Mouse (Mus musculus) liver, embryonic 11.5 days (tissue): Measurements from ENCODE around the gene Dact2. TPM values are rescaled to one million over a fixed set of nuclear protein-coding genes. Genes with fewer than 3 reads are reported as not detected.

Experiments used
- ATAC-seq: fragments of 200-750 bp; cut with Nextera tagmentation; replicated peaks from 2 replicates; pipeline ENCODE4 v1.8.0; 2017; ENCODE audit warnings: moderate number of reproducible peaks, mild to moderate bottlenecking, moderate TSS enrichment, moderate library complexity; ENCODE audit not compliant: low FRiP score
- DNase-seq: peaks from one replicate; pipeline ENCODE4 v3.0.0-alpha.2; 2017; ENCODE audit warnings: low spot score
- H3K27ac ChIP-seq: fragments of 300-500 bp; sonication (generic); 2 replicates; pipeline ENCODE4 v1.5.1; 2014; ENCODE audit warnings: mild to moderate bottlenecking, low read depth, low read length, control low read depth
- H3K27me3 ChIP-seq: fragments of 300-500 bp; sonication (generic); replicated peaks from 2 replicates; pipeline ENCODE4 v1.6.1; 2014; ENCODE audit warnings: low read length, mixed read lengths; ENCODE audit not compliant: control insufficient read depth, insufficient read depth
- H3K36me3 ChIP-seq: fragments of 300-500 bp; sonication (generic); 2 replicates; pipeline ENCODE4 v1.6.1; 2014; ENCODE audit warnings: mild to moderate bottlenecking, low read length, moderate library complexity, mixed read lengths; ENCODE audit not compliant: control insufficient read depth, insufficient read depth
- H3K4me1 ChIP-seq: fragments of 300-500 bp; sonication (generic); replicated peaks from 2 replicates; pipeline ENCODE4 v1.6.1; 2014; ENCODE audit warnings: low read length, mixed read lengths; ENCODE audit not compliant: control insufficient read depth, insufficient read depth
- H3K4me2 ChIP-seq: fragments of 300-500 bp; sonication (generic); 2 replicates; pipeline ENCODE4 v1.6.1; 2014; ENCODE audit warnings: mild to moderate bottlenecking, control low read depth, moderate library complexity
- H3K4me3 ChIP-seq: fragments of 300-500 bp; sonication (generic); 2 replicates; pipeline ENCODE4 v1.5.1; 2014; ENCODE audit warnings: low read depth, low read length, control low read depth
- H3K9ac ChIP-seq: fragments of 300-500 bp; sonication (generic); 2 replicates; pipeline ENCODE4 v1.6.1; 2014; ENCODE audit warnings: low read depth, low read length, control low read depth
- H3K9me3 ChIP-seq: fragments of 300-500 bp; sonication (generic); 2 replicates; pipeline ENCODE4 v1.6.1; 2016; ENCODE audit warnings: low read length, inconsistent platforms, mixed read lengths; ENCODE audit not compliant: control insufficient read depth
- WGBS: fragments of 180-500 bp; shearing (Covaris S2); extraction: QIAGEN DNeasy Blood & Tissue Kit; methylation state at CpG from one replicate; pipeline ENCODE4 v1.1.7; 2014; 5-methylcytosine and 5-hydroxymethylcytosine counted together
- polyA plus RNA-seq: library from polyadenylated mRNA; unstranded; fragments of >200 nt; fragmentation: Nextera tagmentation; extraction: Ambion mirVana; gene quantifications from 2 replicates; pipeline ENCODE4 v1.2.1, GENCODE M21; 2014

The Dact2 gene
- polyA plus RNA-seq: 2.3 and 3.0 TPM in 2 replicates

GRCm38 (mm10) chr17:14204061-14204460 lies at the start of gene Dact2:
TSS of gene Dact2 (minus strand) at chr17:14204304.
- no peaks in the 10 kb centered on the region for H3K9me3 ChIP-seq
- H3K36me3 ChIP-seq: no peaks in the 10 kb centered on the region
- H3K4me3 ChIP-seq: peak within 1 kb of the TSS; percentile 63
- peaks cover 10% of the 10 kb centered on the region for H3K4me1 ChIP-seq
- peaks cover 59% of the 10 kb centered on the region for H3K27me3 ChIP-seq
- 39% methylated on average over 13 of the region's 13 CpGs for WGBS
- peak within 1 kb of the TSS; percentile 56; the same call in 1 of the 2 replicates for H3K9ac ChIP-seq
- ATAC-seq: no peak
- H3K27ac ChIP-seq: no peak within 1 kb of the TSS
- H3K4me2 ChIP-seq: peak within 1 kb of the TSS; percentile 68
- DNase-seq: no peak

- no peak for DNase-seq
- Histone ChIP-seq H3K4me3 (no peak overlapping the region), H3K36me3 (no peaks in the 10 kb centered on the region), H3K9ac (no peak overlapping the region), H3K27me3 (no peaks in the 10 kb centered on the region), H3K4me2 (no peak overlapping the region), H3K27ac (no peak overlapping the region), H3K4me1 (no peaks in the 10 kb centered on the region; the same call in 1 of the 2 replicates), H3K9me3 (no peaks in the 10 kb centered on the region)
- 73% methylated on average over 7 of the region's 7 CpGs for WGBS
- ATAC-seq: no peak
Observed at GRCm38 (mm10) chr17:14252456-14252855, 48.4 kb upstream of the Dact2 start.

GRCm38 (mm10) chr17:14250401-14250800 lies 46.3 kb upstream of the Dact2 start:
- H3K4me3 ChIP-seq: no peak overlapping the region
- H3K9me3 ChIP-seq: no peaks in the 10 kb centered on the region
- no peak overlapping the region for H3K4me2 ChIP-seq
- no peaks in the 10 kb centered on the region for H3K36me3 ChIP-seq
- ATAC-seq (no peak), DNase-seq (no peak)
- no peak overlapping the region for H3K9ac ChIP-seq
- no peak overlapping the region for H3K27ac ChIP-seq
- 83% methylated on average over 8 of the region's 8 CpGs for WGBS
- H3K27me3 ChIP-seq: no peaks in the 10 kb centered on the region
- H3K4me1 ChIP-seq: no peaks in the 10 kb centered on the region; the same call in 1 of the 2 replicates

GRCm38 (mm10) chr17:14249595-14249994 lies 45.5 kb upstream of the Dact2 start:
- no peaks in the 10 kb centered on the region for H3K36me3 ChIP-seq
- H3K9ac ChIP-seq: no peak overlapping the region
- H3K4me2 ChIP-seq: no peak overlapping the region
- H3K4me3 ChIP-seq: no peak overlapping the region
- no peaks in the 10 kb centered on the region for H3K9me3 ChIP-seq
- no peaks in the 10 kb centered on the region for H3K27me3 ChIP-seq
- 36% methylated on average over 4 of the region's 4 CpGs for WGBS
- no peaks in the 10 kb centered on the region; the same call in 1 of the 2 replicates for H3K4me1 ChIP-seq
- peak; percentile 61; the same call in 1 of the 2 replicates for ATAC-seq
- H3K27ac ChIP-seq: no peak overlapping the region
- DNase-seq: no peak

- H3K9ac ChIP-seq: no peak overlapping the region
- H3K4me1 ChIP-seq: no peaks in the 10 kb centered on the region
- no peaks in the 10 kb centered on the region for H3K9me3 ChIP-seq
- ATAC-seq (no peak), DNase-seq (no peak)
- WGBS: 85% methylated on average over 8 of the region's 8 CpGs
- H3K36me3 ChIP-seq: no peaks in the 10 kb centered on the region
- H3K27me3 ChIP-seq: no peaks in the 10 kb centered on the region
- no peak overlapping the region for H3K27ac ChIP-seq
- no peak overlapping the region for H3K4me2 ChIP-seq
- H3K4me3 ChIP-seq: no peak overlapping the region
Observed at GRCm38 (mm10) chr17:14247931-14248330, 43.8 kb upstream of the Dact2 start.

GRCm38 (mm10) chr17:14246266-14246665 lies 42.2 kb upstream of the Dact2 start:
- Histone ChIP-seq H3K36me3 (no peaks in the 10 kb centered on the region), H3K4me3 (no peak overlapping the region), H3K27ac (no peak overlapping the region), H3K9me3 (no peaks in the 10 kb centered on the region), H3K9ac (no peak overlapping the region), H3K4me2 (no peak overlapping the region), H3K27me3 (no peaks in the 10 kb centered on the region), H3K4me1 (no peaks in the 10 kb centered on the region)
- 85% methylated on average over 2 of the region's 2 CpGs for WGBS
- ATAC-seq: no peak
- no peak for DNase-seq

- no peak overlapping the region for H3K9ac ChIP-seq
- no peak overlapping the region for H3K27ac ChIP-seq
- no peaks in the 10 kb centered on the region for H3K36me3 ChIP-seq
- ATAC-seq (no peak), DNase-seq (no peak)
- H3K4me2 ChIP-seq: no peak overlapping the region
- no peaks in the 10 kb centered on the region for H3K4me1 ChIP-seq
- no peaks in the 10 kb centered on the region for H3K9me3 ChIP-seq
- no peak overlapping the region for H3K4me3 ChIP-seq
- H3K27me3 ChIP-seq: no peaks in the 10 kb centered on the region
- 64% methylated on average over 11 of the region's 11 CpGs for WGBS
Observed at GRCm38 (mm10) chr17:14244195-14244965, 40.3 kb upstream of the Dact2 start.

- Histone ChIP-seq H3K4me1 (no peaks in the 10 kb centered on the region), H3K27me3 (no peaks in the 10 kb centered on the region), H3K9me3 (no peaks in the 10 kb centered on the region), H3K4me3 (no peak overlapping the region), H3K4me2 (no peak overlapping the region), H3K36me3 (no peaks in the 10 kb centered on the region), H3K9ac (no peak overlapping the region), H3K27ac (no peak overlapping the region)
- DNase-seq: no peak
- WGBS: 80% methylated on average over 8 of the region's 8 CpGs
- no peak for ATAC-seq
Observed at GRCm38 (mm10) chr17:14242634-14243033, 38.5 kb upstream of the Dact2 start.

- Histone ChIP-seq H3K27ac (no peak overlapping the region), H3K9me3 (no peaks in the 10 kb centered on the region), H3K4me1 (no peaks in the 10 kb centered on the region), H3K4me2 (no peak overlapping the region), H3K9ac (no peak overlapping the region), H3K4me3 (no peak overlapping the region), H3K36me3 (no peaks in the 10 kb centered on the region), H3K27me3 (no peaks in the 10 kb centered on the region)
- no peak for ATAC-seq
- 79% methylated on average over 10 of the region's 10 CpGs for WGBS
- DNase-seq: no peak
Observed at GRCm38 (mm10) chr17:14239960-14240359, 35.9 kb upstream of the Dact2 start.
